In the genomic region with DNA sequence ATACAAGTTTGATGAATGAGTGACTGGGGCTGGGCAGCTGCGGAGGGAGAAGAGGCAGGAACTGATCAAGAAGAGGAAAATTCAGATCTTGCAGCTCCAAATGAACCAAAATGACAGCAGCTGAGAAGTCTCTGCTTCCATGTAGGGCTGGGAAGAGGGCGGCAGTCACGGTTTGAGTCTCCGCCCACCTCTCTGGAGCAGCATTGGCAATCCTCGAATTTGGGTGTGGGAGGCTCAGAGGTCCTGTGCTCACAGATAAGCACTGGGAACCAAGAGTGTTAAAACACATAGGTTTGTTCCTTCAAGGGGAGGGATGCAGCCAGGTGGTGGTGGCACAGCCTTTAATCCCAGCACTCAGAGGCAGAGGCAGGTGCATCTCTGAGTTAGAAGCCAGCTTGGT, we compare ENCODE assay signal across 17 mouse cellular contexts. TPM values are rescaled to one million over a fixed set of nuclear protein-coding genes. Genes with fewer than 3 reads are reported as not detected.
A peak's percentile ranks its signal among the peaks of the same experiment; 100 is the strongest.
DNase-seq lines count a peak whose midpoint lies in the region; ATAC-seq and TF ChIP-seq lines count a peak whose summit lies in the region.
"Had no signal": no experiment of that assay in that cellular context is flagged by ENCODE, and none has a peak within 500 bp of the region (broad histone marks: within the 10 kb centered on the region; RNA-seq: fewer than 3 reads in every experiment).

No protein-coding gene starts in this region.

- DNase-seq in cerebellum, adult 9-11 months = peak; percentile 31
- no peak for DNase-seq in cerebellum, adult 9-10 months
- DNase-seq in layer of hippocampus, postnatal 14 days (ENCODE audit: low spot score in 2 of 2) = peak; percentile 29 to 47
- no peak for DNase-seq in layer of hippocampus, adult 9-10 months (ENCODE audit: low spot score)
- peak; percentile 73 for DNase-seq in MEL (ENCODE audit: low read depth, low spot score)
- DNase-seq in left cerebral cortex, postnatal 25 days (ENCODE audit: low spot score in 2 of 2) = peak; percentile 55 to 82
- DNase-seq: kidney, postnatal 36 days; spleen, adult 18-20 months had no signal

- intact Hi-C loops in left cerebral cortex, postnatal 25 days (cut with DNase I) = no loop called here

- H3K9ac ChIP-seq in MEL (ENCODE audit: control insufficient read depth, low read depth, low read length, poor library complexity, severe bottlenecking) = no peak overlapping the region
- H3K9ac ChIP-seq in kidney, embryonic 14.5 days (ENCODE audit: low read depth, low read length) = no peak overlapping the region
- H3K9ac ChIP-seq: forebrain, embryonic 15.5 days; limb, embryonic 15.5 days; midbrain, embryonic 15.5 days had no signal

- H3K4me2 ChIP-seq in kidney, embryonic 14.5 days (replicated peaks; ENCODE audit: low read depth, low read length) = no peak overlapping the region
- H3K4me2 ChIP-seq: forebrain, embryonic 15.5 days; limb, embryonic 15.5 days; midbrain, embryonic 15.5 days had no signal

- no peak overlapping the region for H3K4me3 ChIP-seq in MEL (ENCODE audit: control insufficient read depth in 1 of 2, insufficient read depth in 1 of 2, low read depth in 2 of 2, low read length in 2 of 2)
- H3K4me3 ChIP-seq in kidney, embryonic 14.5 days (ENCODE audit: low read length) = no peak overlapping the region
- H3K4me3 ChIP-seq: forebrain, embryonic 15.5 days; limb, embryonic 15.5 days; midbrain, embryonic 15.5 days had no signal

- TF ChIP-seq RAD21 in MEL (IDR thresholded peaks at IDR 0.05; ENCODE audit: low read depth, low read length) = no peak

- H3K79me2 ChIP-seq in MEL (ENCODE audit: control insufficient read depth, insufficient read depth, low read length, poor library complexity) = no peaks in the 10 kb centered on the region

- H3K36me3 ChIP-seq in MEL (ENCODE audit: control insufficient read depth in 1 of 2, insufficient read depth in 2 of 2, low read length in 2 of 2) = peaks cover 0 to 11% of the 10 kb centered on the region in 2 experiments; a peak in 2 of 4 replicates
- no peaks in the 10 kb centered on the region for H3K36me3 ChIP-seq in kidney, embryonic 14.5 days (ENCODE audit: control insufficient read depth, insufficient read depth, low read length)
- H3K36me3 ChIP-seq: embryonic facial prominence, embryonic 10.5 days; forebrain, embryonic 15.5 days; limb, embryonic 15.5 days; midbrain, embryonic 15.5 days had no signal

- no peak for ATAC-seq in megakaryocyte, adult 5-6 weeks (ENCODE audit: poor library complexity, severe bottlenecking)
- no peak for ATAC-seq in kidney, embryonic 14.5 days (ENCODE audit: low FRiP score, low TSS enrichment)
- ATAC-seq: forebrain, embryonic 15.5 days; midbrain, embryonic 15.5 days had no signal

- WGBS in kidney, embryonic 14.5 days = 31% methylated on average over 5 of the region's 5 CpGs

- TF ChIP-seq POLR2A in MEL (IDR thresholded peaks at IDR 0.05; ENCODE audit: control insufficient read depth in 1 of 2, insufficient read depth in 1 of 2, low read depth in 1 of 2, low read length in 2 of 2, poor library complexity in 1 of 2) = no peak

- H3K27ac ChIP-seq in MEL (ENCODE audit: control insufficient read depth, low read depth, low read length) = no peak overlapping the region
- H3K27ac ChIP-seq in kidney, embryonic 14.5 days (ENCODE audit: low read depth, low read length) = no peak overlapping the region
- H3K27ac ChIP-seq: limb, embryonic 15.5 days; midbrain, embryonic 15.5 days had no signal

- peak in 1 of 2 experiments; percentile 64; a peak in 2 of 4 replicates for TF ChIP-seq EP300 in MEL (IDR thresholded peaks at IDR 0.05; ENCODE audit: low read depth in 1 of 2, low read length in 2 of 2)

- no peak for TF ChIP-seq CTCF in MEL (IDR thresholded peaks at IDR 0.05 in 2 of 3, conservative IDR thresholded peaks at IDR 0.05 in 1 of 3; ENCODE audit: control insufficient read depth in 1 of 3, insufficient read depth in 1 of 3, low read depth in 2 of 3, low read length in 3 of 3, poor library complexity in 1 of 3, severe bottlenecking in 1 of 3)

- H3K4me1 ChIP-seq in MEL (ENCODE audit: control insufficient read depth in 1 of 2, insufficient read depth in 2 of 2, low read length in 2 of 2) = peaks cover 0 to 22% of the 10 kb centered on the region in 2 experiments; a peak in 3 of 4 replicates
- peaks cover 24% of the 10 kb centered on the region for H3K4me1 ChIP-seq in kidney, embryonic 14.5 days (ENCODE audit: control insufficient read depth, insufficient read depth, low read length)

- H3K27me3 ChIP-seq in MEL (ENCODE audit: control insufficient read depth in 1 of 2, insufficient read depth in 2 of 2, low read length in 2 of 2) = peaks cover 6 to 18% of the 10 kb centered on the region in 2 experiments
- no peaks in the 10 kb centered on the region for H3K27me3 ChIP-seq in kidney, embryonic 14.5 days (ENCODE audit: control insufficient read depth, insufficient read depth, low read length)
- H3K27me3 ChIP-seq: forebrain, embryonic 15.5 days had no signal

- H3K9me3 ChIP-seq in MEL (replicated peaks; ENCODE audit: insufficient read depth, low read length) = no peaks in the 10 kb centered on the region
- no peaks in the 10 kb centered on the region for H3K9me3 ChIP-seq in kidney, embryonic 14.5 days (ENCODE audit: control insufficient read depth, low read length)
- H3K9me3 ChIP-seq: embryonic facial prominence, embryonic 10.5 days; forebrain, embryonic 15.5 days; limb, embryonic 15.5 days; midbrain, embryonic 15.5 days had no signal

TF ChIP-seq in MEL, 35 proteins besides CTCF, POLR2A, EP300 and RAD21:
- 0 out of 2 replicates have a peak, but pooled peaks have one; percentile 48 for TF ChIP-seq TCF12 (IDR thresholded peaks at IDR 0.05; ENCODE audit: low read depth, low read length)
- no peak for TF ChIP-seq ZMIZ1 (IDR thresholded peaks at IDR 0.05; ENCODE audit: low read depth, low read length)
- no peak for TF ChIP-seq GABPA (IDR thresholded peaks at IDR 0.05; ENCODE audit: low read depth, low read length)
- TF ChIP-seq SMC3 (IDR thresholded peaks at IDR 0.05; ENCODE audit: low read depth, low read length) = peak; percentile 17; the same call in 1 of the 2 replicates
- 0 out of 2 replicates have a peak, but pooled peaks have one; percentile 44 for TF ChIP-seq GATA1 (IDR thresholded peaks at IDR 0.05; ENCODE audit: low read depth, low read length)
- no peak for TF ChIP-seq TBP (IDR thresholded peaks at IDR 0.05; ENCODE audit: low read depth, low read length)
- TF ChIP-seq MAZ (IDR thresholded peaks at IDR 0.05; ENCODE audit: low read depth, low read length) = no peak
- peak; percentile 58 for TF ChIP-seq TAL1 (IDR thresholded peaks at IDR 0.05; ENCODE audit: low read length)

RNA-seq across cellular contexts. Expression of gene Aqp6, which starts 5.3 kb away (rescaled TPM):
- under 1 TPM; 0.19 to 0.37 TPM for total RNA-seq in layer of hippocampus, postnatal 14 days (2021)
- not detected in 2 replicates for total RNA-seq in MEL (2012; rRNA removed)
- polyA plus RNA-seq in MEL (2012; ENCODE audit: insufficient read depth in 1 of 2, insufficient read length in 2 of 2, low read depth in 1 of 2, low replicate concordance in 2 of 2, missing spikeins in 1 of 2) = not detected
- under 1 TPM; 0.48 to 0.62 TPM for total RNA-seq in left cerebral cortex, postnatal 25 days (2021)
- total RNA-seq in megakaryocyte, adult 5-6 weeks (2015) = not detected in 2 replicates
- total RNA-seq in megakaryocyte, adult 5-6 weeks (2017) = not detected in 2 replicates
- not detected in 2 replicates for polyA plus RNA-seq in kidney, embryonic 14.5 days (2014; fragmentation: Nextera tagmentation; extraction: Ambion mirVana)
- total RNA-seq: adrenal gland, adult 18-20 months; granulocyte monocyte progenitor cell, adult 5-6 weeks; hematopoietic stem cell, adult 5-6 weeks had no signal
- polyA plus RNA-seq: embryonic facial prominence, embryonic 10.5 days; forebrain, embryonic 15.5 days; limb, embryonic 15.5 days had no signal

RNA-seq across cellular contexts. Expression of gene Aqp5, which starts 15.9 kb away (rescaled TPM):
- total RNA-seq in layer of hippocampus, postnatal 14 days (2021) = not detected
- total RNA-seq in MEL (2012; rRNA removed) = not detected in 2 replicates
- not detected for polyA plus RNA-seq in MEL (2012; ENCODE audit: insufficient read depth in 1 of 2, insufficient read length in 2 of 2, low read depth in 1 of 2, low replicate concordance in 2 of 2, missing spikeins in 1 of 2)
- total RNA-seq in left cerebral cortex, postnatal 25 days (2021) = under 1 TPM; 0.50 to 0.76 TPM
- not detected in 2 replicates for total RNA-seq in megakaryocyte, adult 5-6 weeks (2015)
- total RNA-seq in megakaryocyte, adult 5-6 weeks (2017) = not detected in 2 replicates
- polyA plus RNA-seq in kidney, embryonic 14.5 days (2014; fragmentation: Nextera tagmentation; extraction: Ambion mirVana) = 0.16 and 0.27 TPM in 2 replicates
- total RNA-seq: granulocyte monocyte progenitor cell, adult 5-6 weeks; hematopoietic stem cell, adult 5-6 weeks had no signal
- polyA plus RNA-seq: embryonic facial prominence, embryonic 10.5 days; forebrain, embryonic 15.5 days had no signal

RNA-seq across cellular contexts. Expression of gene Aqp2, which starts 27.7 kb away (rescaled TPM):
- total RNA-seq in layer of hippocampus, postnatal 14 days (2021) = not detected
- not detected in 2 replicates for total RNA-seq in MEL (2012; rRNA removed)
- polyA plus RNA-seq in MEL (2012; ENCODE audit: insufficient read depth in 1 of 2, insufficient read length in 2 of 2, low read depth in 1 of 2, low replicate concordance in 2 of 2, missing spikeins in 1 of 2) = not detected
- total RNA-seq in left cerebral cortex, postnatal 25 days (2021) = not detected
- total RNA-seq in megakaryocyte, adult 5-6 weeks (2015) = not detected in 2 replicates
- not detected in 2 replicates for total RNA-seq in megakaryocyte, adult 5-6 weeks (2017)
- 3.7 and 5.4 TPM in 2 replicates for polyA plus RNA-seq in kidney, embryonic 14.5 days (2014; fragmentation: Nextera tagmentation; extraction: Ambion mirVana)
- total RNA-seq: granulocyte monocyte progenitor cell, adult 5-6 weeks; hematopoietic stem cell, adult 5-6 weeks had no signal
- polyA plus RNA-seq: embryonic facial prominence, embryonic 10.5 days; forebrain, embryonic 15.5 days; limb, embryonic 15.5 days; midbrain, embryonic 15.5 days had no signal

RNA-seq across cellular contexts. Expression of gene Racgap1, which starts 44.9 kb away (rescaled TPM):
- 1 to 10 TPM; 7.6 to 8.7 TPM for total RNA-seq in layer of hippocampus, postnatal 14 days (2021)
- total RNA-seq in MEL (2012; rRNA removed) = 126 and 136 TPM in 2 replicates
- 100 to 1,000 TPM; 149 to 367 TPM for polyA plus RNA-seq in MEL (2012; ENCODE audit: insufficient read depth in 1 of 2, insufficient read length in 2 of 2, low read depth in 1 of 2, low replicate concordance in 2 of 2, missing spikeins in 1 of 2)
- 1 to 10 TPM; 6.8 to 9.2 TPM for total RNA-seq in left cerebral cortex, postnatal 25 days (2021)
- total RNA-seq in megakaryocyte, adult 5-6 weeks (2015) = 136 and 140 TPM in 2 replicates
- total RNA-seq in megakaryocyte, adult 5-6 weeks (2017) = 184 and 201 TPM in 2 replicates
- polyA plus RNA-seq in kidney, embryonic 14.5 days (2014; fragmentation: Nextera tagmentation; extraction: Ambion mirVana) = 79.1 and 113 TPM in 2 replicates

Comparison
In these comparisons a context has a peak if more than half of its experiments do, and no peak if none do; other contexts are left out.
1. DNase-seq: peak in cerebellum, adult 9-11 months (single experiment), layer of hippocampus, postnatal 14 days (2 of 2), MEL (single experiment) and left cerebral cortex, postnatal 25 days (2 of 2); none in cerebellum, adult 9-10 months (single experiment) and layer of hippocampus, adult 9-10 months (single experiment).